Mouse (Mus musculus): ENCODE data around the gene Vmn2r29. TPM values are rescaled to one million over a fixed set of nuclear protein-coding genes. Genes with fewer than 3 reads are reported as not detected.
"Not testable (repeated sequence)": the region's sequence is repeated elsewhere in the genome, so short reads cannot be mapped to it uniquely, and the experiment has no call there.

Gene Vmn2r29
- total and polyA plus RNA-seq, 3 experiments = not detected

- Histone ChIP-seq H3K4me2 (ENCODE audit: insufficient read depth, low read depth, poor library complexity, severe bottlenecking) (peak within 1 kb of the TSS; percentile 88; the same call in 1 of the 2 replicates), H3K4me3 (replicated peaks in 1 of 3; ENCODE audit: low read depth in 2 of 3, low read length in 2 of 3, poor library complexity in 1 of 3) (peak within 1 kb of the TSS; percentile 23 to 59 (median 54)), H3K9ac (ENCODE audit: insufficient read depth, low read depth) (peak within 1 kb of the TSS; percentile 33; the same call in 1 of the 2 replicates)
- H3K79me2 ChIP-seq (replicated peaks; ENCODE audit: control insufficient read depth, extremely low read depth, insufficient read depth, poor library complexity, severe bottlenecking); H3K27me3 ChIP-seq (replicated peaks); H3K4me1 ChIP-seq (ENCODE audit: control insufficient read depth in 1 of 2, insufficient read depth in 2 of 2); H3K36me3 ChIP-seq (replicated peaks in 1 of 2; ENCODE audit: control insufficient read depth in 1 of 2, insufficient read depth in 1 of 2, low read length in 1 of 2); H3K27ac ChIP-seq (ENCODE audit: insufficient read depth, low read depth); H3K9me3 ChIP-seq (replicated peaks; ENCODE audit: low read length); dilution Hi-C loops (cut with MboI; ENCODE audit: extremely low pct_ligation_motif_present, extremely low pct_unique_long_range_greater_than_20kb, low sequenced_read_pairs): not testable (repeated sequence)
- TF ChIP-seq HCFC1 (IDR thresholded peaks at IDR 0.05; ENCODE audit: low read depth, low read length) = peak; percentile 74
- TF ChIP-seq KAT2A (IDR thresholded peaks at IDR 0.05; ENCODE audit: insufficient replicate concordance, low read length) = peak; percentile 27; the same call in 1 of the 2 replicates
- peak; percentile 51; the same call in 1 of the 2 replicates for TF ChIP-seq ELF1 (IDR thresholded peaks at IDR 0.05; ENCODE audit: low read depth, low read length)
- in situ Hi-C loops (cut with MboI; ENCODE audit: low pct_ligation_motif_present, low pct_unique_long_range_greater_than_20kb, low sequenced_read_pairs) = loop anchor here (10.0 kb wide), 1 partner anchor 85 kb away; no protein-coding TSS in a partner anchor
- DNase-seq (ENCODE audit: extremely low read depth) = peak; percentile 49
Measured at GRCm38 (mm10) chr7:7209313-7210151, 37.6 kb downstream of the Vmn2r29 start, which contains the start of gene Zfp772. Gene Zfp772 (minus strand): TSS chr7:7209998.

DNA sequence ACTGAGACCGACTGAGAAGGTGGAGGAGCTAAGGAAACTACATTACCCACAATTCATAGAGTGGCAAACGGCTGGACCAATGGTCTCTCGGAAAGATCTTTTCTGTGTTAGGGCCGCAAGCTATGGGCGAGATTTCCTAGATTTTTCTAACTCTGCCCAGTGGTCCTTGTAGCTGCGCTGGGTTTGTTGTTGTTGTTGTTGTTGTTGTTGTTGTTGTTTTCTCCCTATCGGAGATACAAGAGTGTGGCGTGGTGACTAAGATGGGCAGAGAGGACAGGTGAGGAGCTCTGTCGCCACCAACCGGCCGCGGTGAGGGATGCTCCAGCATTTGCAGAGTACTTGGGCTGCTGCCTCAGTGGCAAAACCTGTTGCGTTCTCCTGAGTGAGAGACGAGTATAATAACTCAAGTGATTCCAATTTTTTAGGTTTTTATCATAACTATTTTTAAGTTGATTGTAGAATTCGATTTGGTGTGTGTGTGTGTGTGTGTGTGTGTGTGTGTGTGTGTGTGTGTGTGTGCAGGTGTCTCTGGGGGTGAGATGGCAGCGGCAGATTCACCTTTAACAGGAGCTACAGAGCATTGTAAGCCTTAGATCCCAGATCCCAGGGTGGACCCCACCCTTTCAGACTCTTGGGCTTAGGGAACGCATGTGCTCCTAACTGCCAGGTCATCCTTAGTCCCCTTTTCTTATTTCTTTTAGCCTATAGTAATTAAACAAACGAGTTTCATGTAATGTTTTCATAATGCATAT lies 58.8 kb downstream of the Vmn2r29 start:
- H3K27me3 ChIP-seq (replicated peaks) = peaks cover 3% of the 10 kb centered on the region
- in situ Hi-C loops (cut with MboI; ENCODE audit: low pct_ligation_motif_present, low pct_unique_long_range_greater_than_20kb, low sequenced_read_pairs) = no loop called here
- no peak overlapping the region for H3K27ac ChIP-seq (ENCODE audit: insufficient read depth, low read depth)
- peak overlapping the region; percentile 38; the same call in 1 of the 2 replicates for H3K9ac ChIP-seq (ENCODE audit: insufficient read depth, low read depth)
- no peaks in the 10 kb centered on the region for H3K79me2 ChIP-seq (replicated peaks; ENCODE audit: control insufficient read depth, extremely low read depth, insufficient read depth, poor library complexity, severe bottlenecking)
- TF ChIP-seq SMC3 (IDR thresholded peaks at IDR 0.05; ENCODE audit: low read depth, low read length) (peak; percentile 77), TBP (conservative IDR thresholded peaks at IDR 0.05; ENCODE audit: low read depth, low read length) (no peak), MYC (IDR thresholded peaks at IDR 0.05; ENCODE audit: low read depth, low read length) (no peak), MAZ (IDR thresholded peaks at IDR 0.05; ENCODE audit: low read depth, low read length) (no peak), POLR2AphosphoS2 (IDR thresholded peaks at IDR 0.05; ENCODE audit: low read depth, low read length) (no peak), HCFC1 (IDR thresholded peaks at IDR 0.05; ENCODE audit: low read depth, low read length) (peak; percentile 95), KAT2A (IDR thresholded peaks at IDR 0.05; ENCODE audit: insufficient replicate concordance, low read length) (peak; percentile 73; the same call in 1 of the 2 replicates), CTCF (conservative IDR thresholded peaks at IDR 0.05 in 1 of 2, IDR thresholded peaks at IDR 0.05 in 1 of 2; ENCODE audit: low read depth in 2 of 2, low read length in 2 of 2) (peak; percentile 27 to 87; a peak in 3 of 4 replicates), RCOR1 (conservative IDR thresholded peaks at IDR 0.05; ENCODE audit: low read depth, low read length) (no peak), PAX5 (IDR thresholded peaks at IDR 0.05; ENCODE audit: low read length) (no peak), TCF12 (IDR thresholded peaks at IDR 0.05; ENCODE audit: low read depth, low read length) (peak; percentile 16; the same call in 1 of the 2 replicates), RAD21 (IDR thresholded peaks at IDR 0.05; ENCODE audit: low read depth, low read length) (peak; percentile 78), JUN (IDR thresholded peaks at IDR 0.05; ENCODE audit: insufficient read depth, low read depth, low read length) (no peak)
- H3K9me3 ChIP-seq (replicated peaks; ENCODE audit: low read length) = no peaks in the 10 kb centered on the region
- DNase-seq (ENCODE audit: extremely low read depth) = peak; percentile 56
- no peaks in the 10 kb centered on the region for H3K4me1 ChIP-seq (ENCODE audit: control insufficient read depth in 1 of 2, insufficient read depth in 2 of 2)
- dilution Hi-C loops (cut with MboI; ENCODE audit: extremely low pct_ligation_motif_present, extremely low pct_unique_long_range_greater_than_20kb, low sequenced_read_pairs) = no loop called here
- no peaks in the 10 kb centered on the region for H3K36me3 ChIP-seq (replicated peaks in 1 of 2; ENCODE audit: control insufficient read depth in 1 of 2, insufficient read depth in 1 of 2, low read length in 1 of 2)
- H3K4me2 ChIP-seq (ENCODE audit: insufficient read depth, low read depth, poor library complexity, severe bottlenecking) = peak overlapping the region; percentile 95
- H3K4me3 ChIP-seq (replicated peaks in 1 of 3; ENCODE audit: low read depth in 2 of 3, low read length in 2 of 3, poor library complexity in 1 of 3) = peak overlapping the region; percentile 52 to 79 (median 78)

All from CH12.LX (cell line).